Mouse (Mus musculus) heart, adult 8-10 months (tissue): ENCODE measurements at regions not wholly inside any gene's neighbourhood (a gene's known extent, or its start where the extent isn't known, plus 50 kb on each side); places are given as distances from the start of the nearest gene placed in this dataset.

Experiments
- DNase-seq: peaks from one replicate; pipeline ENCODE4 v3.0.0; 2022; ENCODE audit warnings: low spot score

DNA sequence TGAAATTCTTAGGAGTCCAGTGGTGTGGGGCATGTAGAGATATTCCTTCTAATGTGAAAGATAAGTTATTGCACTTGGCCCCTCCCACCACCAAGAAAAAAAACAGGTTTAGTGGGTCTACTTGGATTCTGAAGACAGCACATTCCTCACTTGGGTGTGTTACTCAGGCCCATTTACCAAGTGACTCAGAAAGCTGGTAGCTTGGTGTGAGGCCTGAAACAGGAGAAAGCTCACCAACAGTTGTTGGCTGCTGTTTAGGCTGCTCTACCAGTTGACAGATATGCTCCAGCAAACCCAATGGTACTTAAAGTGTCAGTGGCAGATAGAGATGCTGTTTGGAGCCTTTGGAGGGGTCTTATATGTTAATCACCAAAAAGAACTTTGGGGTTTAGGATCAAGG, 207.8 kb upstream of the Gm11042 start:
- no peak for DNase-seq

DNA sequence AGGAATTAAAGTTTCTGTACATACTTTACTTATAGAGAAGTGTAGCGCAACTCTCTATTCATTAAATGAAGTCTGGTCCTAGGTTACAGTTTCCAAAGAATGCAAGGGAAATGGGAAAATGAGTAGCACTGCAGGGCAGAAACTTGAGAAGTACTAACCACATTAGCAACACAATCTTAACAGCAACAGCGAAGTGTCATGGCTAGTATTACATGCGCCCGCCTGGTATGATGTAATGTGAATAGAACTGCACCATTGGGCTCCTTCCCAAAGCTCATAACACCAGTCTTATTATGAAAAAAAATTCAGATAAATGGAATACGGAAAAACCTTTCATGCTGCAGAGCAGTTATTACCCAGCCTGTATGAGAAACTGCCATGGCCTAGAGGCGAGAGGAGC, 201.8 kb upstream of the Gm11042 start:
- no peak for DNase-seq

DNA sequence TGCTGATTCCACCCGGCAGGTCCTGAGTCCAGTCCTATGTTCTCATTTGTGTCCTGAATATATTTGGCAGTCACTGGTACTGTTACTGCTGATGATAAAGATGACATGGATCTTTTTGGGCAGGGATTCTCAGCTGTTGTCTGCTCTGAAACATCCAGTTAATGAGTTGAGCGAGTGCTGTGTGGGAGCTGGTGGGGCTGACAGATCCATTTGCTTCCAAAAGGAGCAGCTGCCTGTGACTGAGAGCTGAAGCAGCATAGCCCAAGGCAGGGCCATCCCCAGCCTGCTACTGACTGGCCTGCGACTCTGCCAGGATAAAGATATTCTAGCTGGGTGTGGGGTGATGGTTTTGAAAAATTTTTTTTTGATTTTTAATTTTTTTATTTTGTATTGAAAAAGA, 200.3 kb upstream of the Gm11042 start:
- DNase-seq: no peak

DNA sequence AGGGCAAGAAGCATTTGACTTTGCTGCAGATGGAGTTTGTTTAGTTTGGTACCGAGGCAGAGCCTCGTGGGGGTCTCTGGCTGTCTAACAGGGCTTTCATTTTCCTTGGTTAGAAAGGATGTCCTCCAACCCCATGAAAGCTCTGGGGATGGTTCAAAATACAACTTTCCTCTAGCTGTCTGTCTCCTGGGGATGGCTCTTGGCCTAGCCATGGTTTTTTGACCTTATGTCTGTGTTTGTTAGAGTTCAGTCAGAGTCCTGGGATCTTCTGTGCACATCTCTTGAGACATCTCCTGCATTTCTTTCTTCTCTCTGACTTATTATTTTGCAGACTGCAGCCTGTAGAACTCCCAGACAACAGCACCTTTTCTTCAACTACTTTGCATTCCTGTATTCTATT, 186.6 kb upstream of the Gm11042 start:
- peak; percentile 3 for DNase-seq

DNA sequence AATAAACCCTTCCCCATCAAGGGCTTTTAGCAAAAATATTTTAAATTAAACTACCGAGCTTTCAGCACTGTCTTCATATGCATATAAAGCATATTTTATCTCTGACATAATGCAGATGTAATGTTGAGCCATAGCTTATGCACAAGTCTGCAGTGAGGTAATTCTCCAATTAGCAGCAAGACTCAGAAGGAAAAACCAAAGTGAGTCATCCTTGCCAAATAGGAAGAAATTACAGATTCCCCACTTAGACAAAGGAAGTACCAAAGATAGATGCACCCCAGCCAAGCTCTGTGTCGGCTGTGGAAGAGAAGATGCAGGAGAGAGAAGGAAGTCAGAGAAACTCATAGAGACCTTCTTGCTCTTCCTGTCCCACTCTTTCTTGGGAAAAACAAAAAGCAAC, 161.4 kb upstream of the Gm11042 start:
- no peak for DNase-seq

DNA sequence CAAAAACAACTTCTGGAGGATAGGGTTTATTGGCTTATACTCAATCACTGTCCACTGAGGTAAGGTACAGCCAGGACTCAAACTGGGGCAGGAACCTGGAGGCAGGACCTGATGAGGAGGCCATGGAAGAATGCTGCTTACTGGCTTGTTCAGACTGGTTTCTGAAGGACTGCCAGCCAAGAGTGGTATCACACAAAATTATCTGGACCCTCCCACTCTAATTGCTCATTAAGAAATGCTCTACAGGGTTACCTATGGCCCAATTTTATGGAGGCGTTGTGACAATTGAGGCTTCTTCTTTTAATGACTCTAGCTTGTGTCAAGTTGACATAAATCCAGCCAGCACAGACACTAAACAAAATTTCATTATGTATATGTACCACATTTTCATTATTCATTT, 158.5 kb upstream of the Gm11042 start:
- no peak for DNase-seq

DNA sequence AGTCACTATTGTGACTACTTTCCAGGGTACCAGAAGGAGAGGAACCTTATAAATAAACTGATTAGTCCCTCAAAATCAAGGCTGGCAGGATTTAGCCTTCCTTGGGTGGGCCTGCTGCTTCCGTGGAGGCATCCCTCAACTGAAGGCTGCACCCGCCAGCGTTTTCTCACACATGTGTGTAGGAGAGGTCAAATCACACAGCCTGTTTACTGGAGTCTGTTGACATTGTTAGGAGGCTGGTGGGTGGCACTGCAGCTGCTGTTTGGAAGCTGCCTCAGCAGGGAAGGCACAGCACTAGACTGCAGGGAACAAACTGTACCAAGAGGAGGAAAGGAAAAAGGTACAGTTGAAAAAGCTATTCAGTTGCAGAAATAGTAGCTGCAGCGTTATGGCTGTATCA, 142.3 kb upstream of the Gm11042 start:
- DNase-seq: no peak

DNA sequence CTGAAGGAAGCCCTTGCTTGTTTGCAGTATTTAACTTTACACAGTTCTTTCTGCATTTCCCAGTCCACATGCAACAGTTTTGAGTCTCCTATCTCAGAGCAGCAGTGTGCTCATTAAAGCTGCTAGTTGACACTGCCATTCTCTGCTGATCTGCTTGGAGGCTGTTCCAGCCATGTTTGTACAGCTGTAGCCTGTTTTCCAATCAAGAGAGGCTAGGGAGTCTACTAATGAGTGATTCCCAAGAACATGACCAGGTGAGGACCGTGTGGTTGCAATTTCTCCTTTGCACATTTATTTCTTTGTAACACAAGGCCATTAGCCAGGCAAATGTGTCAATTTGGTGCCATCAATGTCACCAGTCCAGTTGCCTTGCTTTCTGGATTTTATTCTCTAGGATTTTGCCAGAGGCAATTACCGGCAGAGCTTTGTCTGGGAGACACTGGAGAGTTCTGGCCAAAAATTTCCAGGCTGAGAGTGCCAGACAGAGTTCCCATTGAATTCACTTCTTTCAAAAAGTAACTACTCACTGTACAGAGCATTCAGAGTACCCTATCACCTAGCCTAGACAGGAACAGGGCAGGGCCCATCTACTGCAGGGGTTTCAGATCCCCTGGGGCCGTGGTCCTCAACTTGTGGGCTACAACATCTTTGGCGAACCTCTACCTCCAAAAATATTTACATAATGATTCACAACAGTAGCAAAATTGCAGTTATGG, 136.3 kb upstream of the Gm11042 start:
- no peak for DNase-seq

DNA sequence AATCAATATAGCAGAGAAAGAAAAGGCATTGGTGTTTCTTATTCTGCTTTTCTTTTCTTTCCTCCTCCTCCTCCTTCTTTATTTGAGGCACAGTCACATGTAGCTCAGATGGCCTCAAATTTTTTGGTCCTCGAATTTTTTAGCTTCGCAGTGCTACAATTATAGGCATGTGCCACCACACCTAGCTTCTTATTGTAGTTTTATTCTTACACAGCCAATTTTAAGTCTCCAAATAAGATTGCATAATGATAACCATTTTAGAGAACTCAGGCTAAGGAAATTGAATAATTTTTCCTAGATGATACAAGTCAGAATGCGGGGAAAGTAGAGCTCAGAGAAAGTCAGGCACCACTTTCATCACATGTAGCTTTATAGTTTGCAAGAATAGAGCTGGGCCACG, 132.1 kb upstream of the Gm11042 start:
- no peak for DNase-seq

DNA sequence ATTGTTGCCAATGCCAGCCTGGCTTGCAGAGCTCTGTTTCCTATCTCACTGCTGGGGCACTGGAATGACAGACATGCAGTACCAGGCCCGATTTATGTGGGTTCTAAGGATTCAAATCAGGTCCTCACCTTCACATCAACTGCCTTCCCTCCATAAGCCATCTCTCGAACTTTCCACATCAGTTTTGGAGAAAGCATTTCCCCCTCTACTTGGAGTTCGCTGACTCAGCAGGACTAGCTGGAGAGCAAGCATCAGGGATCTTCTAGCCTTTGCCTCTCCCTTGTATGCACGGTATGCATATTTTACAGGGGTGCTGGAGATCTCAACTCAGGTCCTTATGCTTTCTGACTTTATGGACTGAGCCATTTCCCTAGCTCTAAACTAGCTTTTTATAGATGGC, 118.7 kb upstream of the Gm11042 start:
- no peak for DNase-seq

DNA sequence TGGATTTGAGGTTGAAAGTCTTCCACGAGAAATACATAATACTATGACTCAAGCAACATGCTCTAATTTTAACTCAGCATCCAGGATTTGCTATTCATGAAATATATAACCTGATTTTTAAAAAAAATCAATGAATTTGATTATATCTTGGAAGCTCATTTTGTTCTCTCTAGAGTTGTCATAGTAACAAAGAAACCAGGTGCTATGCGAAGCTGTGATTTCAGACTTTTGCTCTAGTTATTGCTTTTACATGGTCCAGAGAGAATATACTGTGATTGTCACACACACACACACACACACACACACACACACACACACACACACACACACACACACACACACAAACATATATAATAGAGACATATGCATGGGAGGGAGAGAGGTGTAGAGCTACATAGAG, 98.5 kb upstream of the Gm11042 start:
- no peak for DNase-seq

DNA sequence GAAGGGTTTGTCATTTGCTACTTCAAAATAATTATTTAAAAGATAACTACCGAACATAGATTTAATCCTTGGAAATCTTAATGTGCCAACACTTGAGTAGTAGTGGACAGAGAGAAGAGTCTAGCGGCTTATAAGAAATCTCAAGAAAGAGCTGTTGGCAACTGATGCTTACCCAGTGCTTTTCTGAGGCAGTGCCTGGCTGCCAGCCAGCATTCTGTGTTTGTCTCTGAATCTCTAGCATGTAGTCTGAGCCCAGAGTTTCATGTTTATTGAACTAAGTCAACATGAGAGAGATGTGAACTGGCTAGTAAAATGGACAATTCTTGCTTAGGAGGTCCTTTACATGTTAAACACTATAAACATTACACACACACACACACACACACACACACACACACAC, 94.3 kb upstream of the Gm11042 start:
- DNase-seq: no peak

DNA sequence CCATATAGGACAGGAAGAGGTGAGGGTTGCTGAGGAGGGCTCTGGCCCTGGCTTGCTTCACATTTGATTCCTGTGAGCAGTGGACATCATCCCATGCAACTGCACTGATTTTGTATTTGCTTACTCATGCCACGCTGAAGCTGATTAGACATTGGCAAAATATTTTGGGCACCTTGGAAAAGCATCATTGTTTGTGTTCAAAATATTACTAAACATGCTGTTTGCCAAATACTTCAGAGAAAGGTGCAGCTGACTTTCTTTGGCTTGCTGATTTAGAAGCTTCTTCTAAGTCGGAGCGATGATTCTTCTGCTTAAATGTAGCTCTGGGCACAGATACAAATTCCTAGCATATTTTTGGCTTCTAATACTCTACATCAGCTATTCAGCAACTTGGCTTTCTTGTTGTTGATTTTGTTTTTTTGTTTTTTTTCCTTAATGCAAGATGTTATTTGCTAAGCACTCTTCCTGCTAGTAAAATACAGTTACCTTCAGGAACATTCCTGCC, 91.4 kb upstream of the Gm11042 start:
- no peak for DNase-seq

DNA sequence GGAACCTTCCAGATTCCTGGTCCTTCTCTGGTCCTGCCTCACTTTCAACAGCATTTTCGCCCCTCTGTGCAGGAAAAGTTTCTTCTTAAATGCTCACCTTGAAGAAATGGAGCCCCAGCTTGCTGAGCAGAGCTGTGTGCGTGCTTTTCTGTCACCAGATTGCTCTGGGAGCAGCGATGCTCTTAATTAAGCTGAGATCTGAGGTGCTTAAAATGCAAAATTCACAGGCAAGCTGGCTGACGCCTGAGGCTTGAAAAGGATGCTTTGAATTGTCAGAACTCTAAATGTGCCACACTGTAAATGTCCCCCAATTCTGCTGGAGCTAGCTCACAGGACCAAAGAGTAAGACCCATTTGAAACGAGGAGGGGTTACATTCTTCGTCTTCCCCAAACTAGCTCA, 73.6 kb upstream of the Gm11042 start:
- DNase-seq: no peak
